Mouse (Mus musculus): ENCODE results near the gene Slc4a5.

GRCm38 (mm10) chr6:83301294-83301693 is 81.7 kb downstream of the Slc4a5 start:
- TF ChIP-seq EP300 (IDR thresholded peaks at IDR 0.05; ENCODE audit: low read depth in 1 of 2, low read length in 2 of 2), result no peak
- no peak for TF ChIP-seq POLR2A (IDR thresholded peaks at IDR 0.05; ENCODE audit: control insufficient read depth in 1 of 2, insufficient read depth in 1 of 2, low read depth in 1 of 2, low read length in 2 of 2, poor library complexity in 1 of 2)
- TF ChIP-seq GABPA (IDR thresholded peaks at IDR 0.05; ENCODE audit: low read depth, low read length), result no peak
- no peak for TF ChIP-seq ZNF384 (IDR thresholded peaks at IDR 0.05; ENCODE audit: low read depth, low read length)
- no peak for TF ChIP-seq MAX (IDR thresholded peaks at IDR 0.05; ENCODE audit: low read length)
- TF ChIP-seq E2F4 (IDR thresholded peaks at IDR 0.05; ENCODE audit: borderline replicate concordance, low read depth, low read length), result no peak
- no peak for TF ChIP-seq CTCF (IDR thresholded peaks at IDR 0.05 in 2 of 3, conservative IDR thresholded peaks at IDR 0.05 in 1 of 3; ENCODE audit: control insufficient read depth in 1 of 3, insufficient read depth in 1 of 3, low read depth in 2 of 3, low read length in 3 of 3, poor library complexity in 1 of 3, severe bottlenecking in 1 of 3)
- TF ChIP-seq SIN3A (IDR thresholded peaks at IDR 0.05; ENCODE audit: low read length), result no peak
- no peak for TF ChIP-seq TCF12 (IDR thresholded peaks at IDR 0.05; ENCODE audit: low read depth, low read length)
